Mouse (Mus musculus): ENCODE measurements around the gene Alk. TPM values are rescaled to one million over a fixed set of nuclear protein-coding genes. Genes with fewer than 3 reads are reported as not detected.
"Not testable (repeated sequence)": the region's sequence is repeated elsewhere in the genome, so short reads cannot be mapped to it uniquely, and the experiment has no call there.

Gene Alk
- polyA plus RNA-seq, 1 experiment from 2014 or later = 2.0 TPM

DNA sequence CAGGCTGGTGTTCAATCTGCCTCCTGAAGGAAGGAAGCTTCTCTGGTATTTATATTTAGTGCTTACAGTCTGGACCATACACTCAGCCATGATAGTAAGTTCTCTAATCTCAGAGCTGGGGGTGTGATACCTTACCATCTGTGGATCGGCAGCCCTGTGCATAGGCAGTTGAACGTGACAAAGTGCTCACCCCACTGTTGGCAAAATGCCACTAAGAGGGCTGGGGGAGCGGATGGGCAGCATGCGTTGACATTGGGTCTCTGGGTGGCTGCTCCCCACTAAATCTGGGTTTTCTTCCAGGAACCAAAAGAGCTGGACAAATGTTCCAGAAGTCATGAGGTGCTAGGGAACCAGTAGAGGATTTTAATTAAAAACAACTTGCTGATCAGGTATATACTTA is 78.1 kb downstream of the Alk start:
- no peaks in the 10 kb centered on the region for H3K9me3 ChIP-seq (replicated peaks)
- H3K27ac ChIP-seq = no peak overlapping the region
- no peak overlapping the region for H3K4me3 ChIP-seq
- H3K9ac ChIP-seq = no peak overlapping the region
- H3K36me3 ChIP-seq (ENCODE audit: poor library complexity, severe bottlenecking) = no peaks in the 10 kb centered on the region
- H3K4me1 ChIP-seq = 0 out of 2 replicates have a peak, but pooled peaks cover 3% of the 10 kb centered on the region
- H3K27me3 ChIP-seq = no peaks in the 10 kb centered on the region
- no peak for ATAC-seq
- no peak overlapping the region for H3K4me2 ChIP-seq
- 84% methylated on average over 4 of the region's 4 CpGs for WGBS

- Histone ChIP-seq H3K4me2 (no peak overlapping the region), H3K36me3 (ENCODE audit: poor library complexity, severe bottlenecking) (no peaks in the 10 kb centered on the region), H3K9me3 (replicated peaks) (no peaks in the 10 kb centered on the region), H3K4me1 (0 out of 2 replicates have a peak, but pooled peaks cover 3% of the 10 kb centered on the region), H3K9ac (no peak overlapping the region), H3K27me3 (no peaks in the 10 kb centered on the region), H3K27ac (no peak overlapping the region), H3K4me3 (no peak overlapping the region)
- no peak for ATAC-seq
- 95% methylated on average over 3 of the region's 3 CpGs for WGBS
Measured at GRCm38 (mm10) chr17:72524839-72525238, 79.6 kb downstream of the Alk start.

DNA sequence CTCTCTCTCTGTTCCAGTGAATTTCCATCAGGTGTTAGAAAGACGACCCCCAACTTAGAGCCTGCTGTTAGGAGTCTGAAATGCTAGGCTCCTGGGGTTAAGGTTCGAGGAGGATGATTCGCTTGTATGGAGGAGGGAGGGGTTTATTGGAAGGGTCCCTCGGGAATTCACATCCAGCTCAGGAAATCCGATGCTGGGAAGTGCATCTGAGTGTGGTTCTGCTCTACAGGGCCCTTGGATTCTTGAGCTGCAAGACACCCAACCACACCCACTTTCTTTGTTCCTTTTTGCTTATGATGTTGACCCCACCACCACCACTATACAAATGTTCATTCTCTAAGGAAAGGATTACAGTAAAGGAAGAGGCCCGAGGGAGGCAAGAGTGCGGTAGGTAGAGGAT is 81.4 kb downstream of the Alk start:
- H3K36me3 ChIP-seq (ENCODE audit: poor library complexity, severe bottlenecking) = no peaks in the 10 kb centered on the region

DNA sequence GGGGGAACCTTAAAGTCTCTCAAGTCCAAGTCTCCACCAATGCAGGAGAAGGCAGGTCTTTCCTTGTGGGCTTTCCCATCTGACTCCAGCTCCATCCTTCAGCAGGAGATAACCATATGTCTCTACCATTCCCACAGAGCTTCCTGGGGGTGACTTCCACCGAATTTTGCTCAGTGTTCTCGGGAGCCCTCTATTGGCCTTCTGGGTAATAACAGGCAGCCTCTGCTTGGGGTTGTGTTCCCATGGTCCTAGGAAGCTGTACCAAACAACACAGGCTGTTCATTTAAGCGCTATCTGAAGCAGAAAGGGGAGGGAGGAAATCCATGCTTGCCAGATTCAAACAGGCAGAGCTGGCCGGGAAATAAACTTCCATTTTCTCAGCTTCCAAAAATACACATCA is 82.0 kb downstream of the Alk start:
- Histone ChIP-seq H3K9ac (no peak overlapping the region), H3K9me3 (replicated peaks) (no peaks in the 10 kb centered on the region), H3K27ac (no peak overlapping the region), H3K36me3 (ENCODE audit: poor library complexity, severe bottlenecking) (no peaks in the 10 kb centered on the region), H3K4me3 (no peak overlapping the region), H3K4me2 (no peak overlapping the region), H3K4me1 (0 out of 2 replicates have a peak, but pooled peaks cover 3% of the 10 kb centered on the region), H3K27me3 (no peaks in the 10 kb centered on the region)
- peak; percentile 61 for ATAC-seq
- 20% methylated on average over 4 of the region's 4 CpGs for WGBS

More for the DNA sequence above, 81.4 kb downstream of the Alk start:
- H3K4me1 ChIP-seq = 0 out of 2 replicates have a peak, but pooled peaks cover 3% of the 10 kb centered on the region
- H3K27me3 ChIP-seq = no peaks in the 10 kb centered on the region
- WGBS = 54% methylated on average over 7 of the region's 7 CpGs
- H3K9me3 ChIP-seq (replicated peaks) = no peaks in the 10 kb centered on the region
- H3K4me2 ChIP-seq = no peak overlapping the region
- H3K4me3 ChIP-seq = no peak overlapping the region
- H3K27ac ChIP-seq = no peak overlapping the region
- no peak; the same call in 1 of the 2 replicates for ATAC-seq
- no peak overlapping the region for H3K9ac ChIP-seq

GRCm38 (mm10) chr17:72521353-72521752 is 83.1 kb downstream of the Alk start:
- Histone ChIP-seq H3K4me3 (no peak overlapping the region), H3K9me3 (replicated peaks) (no peaks in the 10 kb centered on the region), H3K4me1 (0 out of 2 replicates have a peak, but pooled peaks cover 3% of the 10 kb centered on the region), H3K36me3 (ENCODE audit: poor library complexity, severe bottlenecking) (no peaks in the 10 kb centered on the region), H3K27me3 (no peaks in the 10 kb centered on the region), H3K4me2 (no peak overlapping the region), H3K27ac (no peak overlapping the region), H3K9ac (no peak overlapping the region)
- ATAC-seq = no peak
- 89% methylated on average over 5 of the region's 5 CpGs for WGBS

DNA sequence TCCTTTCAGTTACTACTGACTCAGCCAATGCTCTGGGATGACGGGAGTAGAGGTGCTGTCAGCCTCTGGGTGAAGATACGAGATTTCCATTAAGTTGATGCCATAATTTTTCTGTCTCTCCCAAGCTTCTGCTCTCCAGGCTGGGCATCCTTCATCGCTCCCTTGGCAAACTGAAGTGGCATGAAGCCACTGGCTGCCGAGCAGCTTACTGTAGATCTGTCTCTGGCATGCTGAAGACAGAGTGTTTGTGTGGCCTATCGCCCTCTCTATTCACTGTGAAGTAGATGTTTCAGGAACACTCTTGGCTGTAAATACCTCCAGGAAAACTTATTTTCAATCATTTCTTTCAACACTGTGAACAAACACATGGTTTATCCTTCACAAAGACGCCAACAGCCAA is 93.7 kb downstream of the Alk start:
- WGBS = 86% methylated on average over 6 of the region's 6 CpGs

DNA sequence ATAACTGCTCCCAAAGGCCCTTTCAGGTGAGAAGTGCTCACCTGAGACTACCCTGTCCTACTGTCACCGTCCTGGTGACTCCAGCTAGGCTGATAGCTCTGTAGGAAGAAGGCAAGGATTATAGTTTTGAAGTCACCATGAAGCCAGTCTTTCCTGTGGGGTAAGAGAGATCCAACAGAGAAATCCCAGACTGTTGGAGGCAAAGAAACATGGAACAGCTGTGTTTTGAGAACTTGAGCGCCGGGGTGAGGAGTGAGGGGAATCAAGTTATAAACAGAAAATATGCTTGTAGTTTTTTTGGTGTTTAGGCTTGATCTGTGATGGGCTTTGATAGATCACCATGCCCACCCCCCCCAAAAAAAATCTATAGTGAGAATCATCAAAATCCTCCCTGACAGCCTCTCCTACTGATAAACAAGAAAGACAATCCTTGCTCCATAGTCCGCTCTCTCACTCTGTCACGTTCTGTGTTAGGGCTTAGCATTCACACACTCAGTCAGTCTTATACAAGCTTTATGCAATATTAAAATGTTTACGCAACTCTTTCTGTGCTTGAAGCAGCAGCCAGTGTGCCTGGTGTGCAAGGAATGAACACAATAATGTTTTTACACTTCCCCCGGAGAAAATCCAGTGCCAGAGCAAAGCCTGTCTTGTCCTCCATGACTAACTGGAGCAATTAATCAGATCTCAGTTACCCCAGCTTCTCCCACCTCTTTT is 95.6 kb downstream of the Alk start:
- H3K27ac ChIP-seq = no peak overlapping the region
- no peak overlapping the region for H3K4me3 ChIP-seq
- H3K9me3 ChIP-seq (replicated peaks) = no peaks in the 10 kb centered on the region
- no peaks in the 10 kb centered on the region for H3K36me3 ChIP-seq (ENCODE audit: poor library complexity, severe bottlenecking)
- peaks cover 20% of the 10 kb centered on the region for H3K4me1 ChIP-seq
- H3K4me2 ChIP-seq = no peak overlapping the region
- no peaks in the 10 kb centered on the region for H3K27me3 ChIP-seq
- ATAC-seq = no peak
- 89% methylated on average over 7 of the region's 7 CpGs for WGBS
- H3K9ac ChIP-seq = no peak overlapping the region

More for the DNA sequence above, 93.7 kb downstream of the Alk start:
- Histone ChIP-seq H3K9me3 (replicated peaks) (no peaks in the 10 kb centered on the region), H3K9ac (no peak overlapping the region), H3K36me3 (ENCODE audit: poor library complexity, severe bottlenecking) (no peaks in the 10 kb centered on the region), H3K4me2 (no peak overlapping the region), H3K4me1 (peaks cover 5% of the 10 kb centered on the region; the same call in 1 of the 2 replicates), H3K27me3 (no peaks in the 10 kb centered on the region), H3K4me3 (no peak overlapping the region), H3K27ac (no peak overlapping the region)
- ATAC-seq = no peak; the same call in 1 of the 2 replicates

DNA sequence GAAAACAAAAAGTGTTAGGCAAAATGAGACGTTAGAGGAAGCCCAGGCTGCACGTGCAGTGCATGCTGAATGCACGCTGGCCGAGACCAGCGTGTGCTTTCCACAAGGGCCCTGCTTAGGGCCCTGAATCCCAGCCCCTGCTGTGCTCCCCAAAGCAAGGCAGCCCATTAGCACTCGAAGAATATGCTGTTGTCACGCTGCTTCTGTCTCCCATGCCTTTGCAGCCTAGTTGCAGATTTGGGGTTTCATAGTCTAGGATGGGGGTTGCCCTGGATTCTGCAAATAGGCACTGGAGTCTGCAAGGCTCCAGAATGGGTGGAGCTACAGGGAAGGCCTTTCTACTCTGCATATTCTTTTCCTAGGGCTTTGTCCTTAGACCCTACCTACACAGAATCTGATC is 99.2 kb downstream of the Alk start:
- H3K4me3 ChIP-seq = no peak overlapping the region
- no peaks in the 10 kb centered on the region for H3K9me3 ChIP-seq (replicated peaks)
- no peak overlapping the region for H3K4me2 ChIP-seq
- no peaks in the 10 kb centered on the region for H3K27me3 ChIP-seq
- peaks cover 20% of the 10 kb centered on the region for H3K4me1 ChIP-seq
- no peaks in the 10 kb centered on the region for H3K36me3 ChIP-seq (ENCODE audit: poor library complexity, severe bottlenecking)
- ATAC-seq = peak; percentile 96
- peak overlapping the region; percentile 72 for H3K27ac ChIP-seq
- no peak overlapping the region for H3K9ac ChIP-seq
- WGBS = 4% methylated on average over 7 of the region's 7 CpGs

DNA sequence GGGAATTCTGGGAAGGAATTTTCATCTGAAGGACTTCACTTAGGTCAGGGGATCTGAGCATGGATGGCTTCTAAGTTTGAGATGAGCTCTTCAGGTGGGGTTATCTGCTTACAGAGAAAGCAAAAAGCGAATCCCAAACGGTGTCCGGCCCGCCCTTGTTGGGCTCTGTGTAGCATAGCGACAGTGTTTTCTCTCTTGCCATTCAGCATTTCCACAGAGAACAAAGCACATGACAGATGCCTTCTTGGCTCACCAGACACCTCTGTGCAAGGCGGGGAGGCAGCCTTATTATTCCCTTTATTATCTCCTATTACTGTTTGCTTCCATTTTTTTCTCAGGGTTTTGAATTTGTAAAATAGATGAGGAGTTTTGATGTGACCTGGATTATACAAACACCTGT is 99.8 kb downstream of the Alk start:
- Histone ChIP-seq H3K36me3 (ENCODE audit: poor library complexity, severe bottlenecking) (no peaks in the 10 kb centered on the region), H3K4me1 (peaks cover 20% of the 10 kb centered on the region), H3K9ac (no peak overlapping the region), H3K4me3 (no peak overlapping the region), H3K27ac (peak overlapping the region; percentile 49), H3K9me3 (replicated peaks) (no peaks in the 10 kb centered on the region), H3K4me2 (no peak overlapping the region), H3K27me3 (no peaks in the 10 kb centered on the region)
- 28% methylated on average over 6 of the region's 6 CpGs for WGBS
- peak; percentile 72 for ATAC-seq

GRCm38 (mm10) chr17:72495395-72495794 is 109.0 kb downstream of the Alk start:
- 34% methylated on average over 5 of the region's 5 CpGs for WGBS
- no peaks in the 10 kb centered on the region for H3K4me1 ChIP-seq
- H3K9ac ChIP-seq = no peak overlapping the region
- no peaks in the 10 kb centered on the region; the same call in 1 of the 2 replicates for H3K9me3 ChIP-seq (replicated peaks)
- no peaks in the 10 kb centered on the region for H3K27me3 ChIP-seq
- no peak overlapping the region for H3K4me3 ChIP-seq
- no peaks in the 10 kb centered on the region for H3K36me3 ChIP-seq (ENCODE audit: poor library complexity, severe bottlenecking)
- ATAC-seq = no peak
- no peak overlapping the region for H3K27ac ChIP-seq
- H3K4me2 ChIP-seq = no peak overlapping the region

DNA sequence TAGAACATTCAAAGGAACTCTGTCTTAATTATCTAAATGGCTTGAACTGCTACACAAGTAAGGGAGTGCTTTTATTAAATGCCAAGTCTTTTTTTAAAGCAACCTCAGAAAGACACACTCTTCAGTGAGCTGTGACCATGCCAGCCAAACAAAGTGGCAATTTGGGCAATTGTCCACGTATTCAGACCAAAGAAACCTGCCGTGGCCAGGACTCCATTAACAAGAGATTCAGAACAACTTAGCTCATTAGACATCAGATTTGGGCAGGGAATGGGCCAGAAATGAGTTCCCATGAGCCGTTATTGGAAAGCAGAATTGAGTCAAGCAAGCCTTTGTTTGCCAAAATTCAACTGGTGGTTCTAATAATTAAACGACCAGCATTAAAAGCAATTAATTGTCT is 118.8 kb downstream of the Alk start:
- no peak overlapping the region for H3K4me3 ChIP-seq
- WGBS = 25% methylated on average over 4 of the region's 4 CpGs
- no peaks in the 10 kb centered on the region for H3K36me3 ChIP-seq (ENCODE audit: poor library complexity, severe bottlenecking)
- H3K4me1 ChIP-seq = 0 out of 2 replicates have a peak, but pooled peaks cover 4% of the 10 kb centered on the region
- no peak overlapping the region for H3K9ac ChIP-seq
- no peak overlapping the region for H3K4me2 ChIP-seq
- peak; percentile 75 for ATAC-seq
- H3K9me3 ChIP-seq (replicated peaks) = peaks cover 6% of the 10 kb centered on the region; the same call in 1 of the 2 replicates
- no peak overlapping the region for H3K27ac ChIP-seq
- no peaks in the 10 kb centered on the region for H3K27me3 ChIP-seq

DNA sequence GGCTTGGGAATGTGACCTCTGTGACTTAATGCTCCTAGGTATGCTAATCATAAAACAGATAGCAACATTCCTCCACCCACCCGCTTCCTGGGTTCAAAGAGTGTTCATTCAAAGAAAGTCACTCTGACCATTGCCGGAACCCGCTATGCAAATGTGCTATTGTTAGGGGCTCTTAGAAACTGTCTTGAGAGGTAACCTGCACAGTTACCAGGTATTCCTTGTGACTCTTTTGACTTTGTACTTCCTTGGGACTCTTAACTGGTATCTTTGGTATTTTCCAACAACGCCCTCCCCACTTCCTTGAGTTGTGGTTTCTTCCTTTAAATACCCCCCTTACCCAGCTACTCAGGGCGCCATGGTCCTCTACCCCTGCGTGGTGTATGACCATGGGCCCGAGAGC is 125.2 kb downstream of the Alk start:
- H3K4me1 ChIP-seq; H3K9me3 ChIP-seq (replicated peaks); H3K27ac ChIP-seq; H3K4me2 ChIP-seq; H3K4me3 ChIP-seq; H3K36me3 ChIP-seq (ENCODE audit: poor library complexity, severe bottlenecking); H3K9ac ChIP-seq; H3K27me3 ChIP-seq; ATAC-seq: not testable (repeated sequence)
- WGBS = 95% methylated on average over 7 of the region's 7 CpGs
